In the genomic region with DNA sequence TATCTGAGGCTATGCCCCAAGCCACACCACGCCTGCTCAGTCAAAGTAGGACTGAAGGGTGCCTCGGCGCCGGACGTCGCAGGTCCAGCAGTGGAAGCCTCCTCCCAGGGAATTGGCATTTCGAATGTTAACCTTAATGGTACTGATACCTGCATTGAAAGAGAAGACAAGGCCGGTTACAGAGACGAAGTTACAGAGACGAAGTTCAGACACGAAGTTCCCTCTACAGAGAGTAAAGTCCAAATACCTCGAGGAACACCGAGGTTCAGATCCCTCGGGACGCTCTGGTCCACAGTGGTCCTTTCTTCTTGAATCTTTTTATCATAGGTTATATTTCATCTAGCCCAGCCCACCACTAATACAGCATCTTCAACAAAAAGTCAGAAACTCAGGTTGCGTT, we compare ENCODE assay signal across 19 mouse cellular contexts. TPM values are rescaled to one million over a fixed set of nuclear protein-coding genes. Genes with fewer than 3 reads are reported as not detected.
"Had no signal": no experiment of that assay in that cellular context is flagged by ENCODE, and none has a peak within 500 bp of the region (broad histone marks: within the 10 kb centered on the region; RNA-seq: fewer than 3 reads in every experiment).

No protein-coding gene starts in this region.

- DNase-seq: lung, adult 18-20 months; lung, embryonic 14.5 days; lung, postnatal 10 days; lung, postnatal 4 days; midbrain, embryonic 14.5 days; retina, postnatal 1 day; right cerebral cortex, adult 18-20 months; right cerebral cortex, postnatal 25 days; right cerebral cortex, postnatal 4 days; spleen, adult 18-20 months; thymus, adult 18-20 months; thymus, postnatal 14 days; thymus, postnatal 36 days had no signal

- H3K27me3 ChIP-seq: midbrain, embryonic 12.5 days; neural tube, embryonic 13.5 days; neural tube, embryonic 15.5 days had no signal

- H3K4me2 ChIP-seq: lung, embryonic 14.5 days; midbrain, embryonic 12.5 days; neural tube, embryonic 13.5 days; neural tube, embryonic 15.5 days had no signal

- H3K9me3 ChIP-seq: midbrain, embryonic 10.5 days; midbrain, embryonic 12.5 days; neural tube, embryonic 13.5 days; neural tube, embryonic 15.5 days had no signal

- H3K4me1 ChIP-seq: midbrain, embryonic 12.5 days; neural tube, embryonic 13.5 days; neural tube, embryonic 15.5 days had no signal

- ATAC-seq: midbrain, embryonic 16.5 days had no signal

- H3K9ac ChIP-seq: lung, embryonic 14.5 days; midbrain, embryonic 12.5 days; neural tube, embryonic 13.5 days; neural tube, embryonic 15.5 days had no signal

- H3K36me3 ChIP-seq: midbrain, embryonic 10.5 days; midbrain, embryonic 12.5 days; neural tube, embryonic 13.5 days had no signal

- H3K27ac ChIP-seq: midbrain, embryonic 10.5 days; midbrain, embryonic 12.5 days; neural tube, embryonic 13.5 days; neural tube, embryonic 15.5 days had no signal

- H3K4me3 ChIP-seq: midbrain, embryonic 10.5 days; midbrain, embryonic 12.5 days; myocyte; neural tube, embryonic 13.5 days; neural tube, embryonic 15.5 days had no signal

RNA-seq across cellular contexts. Expression of a gene that starts 41.3 kb away (rescaled TPM):
- polyA plus RNA-seq: lung, embryonic 14.5 days; midbrain, embryonic 16.5 days; neural tube, embryonic 13.5 days had no signal
